Mouse (Mus musculus) left cerebral cortex, postnatal 4 days (tissue): Measurements from ENCODE around the gene Rpl38. TPM values are rescaled to one million over a fixed set of nuclear protein-coding genes. Genes with fewer than 3 reads are reported as not detected.

Source experiments
- DNase-seq: peaks from one replicate; pipeline ENCODE4 v3.0.0-alpha.2; 2022
- intact Hi-C: fragments of 180-260 bp; cut with DNase I; formaldehyde crosslinking; loops from one replicate; pipeline ENCODE4 v1.15.1; 2025
- total RNA-seq, 2 experiments: library from RNA; stranded (reverse); gene quantifications; 2 replicates each; pipeline ENCODE4 v1.2.3; 2021

The Rpl38 gene
- total RNA-seq, 2 experiments from 2014 or later, result 1,144 to 1,233 TPM

- intact Hi-C loops, result no loop called here
- peak; percentile 43 for DNase-seq
These were observed 7.6 kb downstream of the Rpl38 start for GRCm38 (mm10) chr11:114675826-114676401.

- intact Hi-C loops, result no loop called here
- no peak for DNase-seq
These were observed 8.1 kb downstream of the Rpl38 start for GRCm38 (mm10) chr11:114676431-114676830.

- intact Hi-C loops, result no loop called here
- DNase-seq, result no peak
These were observed 8.7 kb downstream of the Rpl38 start for GRCm38 (mm10) chr11:114676896-114677530.

- peak; percentile 40 for DNase-seq
- intact Hi-C loops, result no loop called here
These were observed 11.3 kb downstream of the Rpl38 start for GRCm38 (mm10) chr11:114679582-114679981.

GRCm38 (mm10) chr11:114680291-114680690, 12.0 kb downstream of the Rpl38 start:
- intact Hi-C loops, result no loop called here
- no peak for DNase-seq

GRCm38 (mm10) chr11:114681054-114681453, 12.7 kb downstream of the Rpl38 start:
- DNase-seq, result no peak
- intact Hi-C loops, result no loop called here

- no peak for DNase-seq
- intact Hi-C loops, result no loop called here
These were observed 14.1 kb downstream of the Rpl38 start for GRCm38 (mm10) chr11:114682321-114682900.

GRCm38 (mm10) chr11:114683029-114683721, 14.9 kb downstream of the Rpl38 start:
- intact Hi-C loops, result no loop called here
- DNase-seq, result no peak

- no peak for DNase-seq
- intact Hi-C loops, result no loop called here
These were observed 15.6 kb downstream of the Rpl38 start for GRCm38 (mm10) chr11:114683722-114684621.

- peak; percentile 94 for DNase-seq
- intact Hi-C loops, result no loop called here
These were observed 16.5 kb downstream of the Rpl38 start for GRCm38 (mm10) chr11:114684627-114685373.

- intact Hi-C loops, result no loop called here
- no peak for DNase-seq
These were observed 17.3 kb downstream of the Rpl38 start for GRCm38 (mm10) chr11:114685526-114686040.

GRCm38 (mm10) chr11:114686221-114686959, 18.1 kb downstream of the Rpl38 start:
- intact Hi-C loops, result no loop called here

GRCm38 (mm10) chr11:114687574-114688188, 19.4 kb downstream of the Rpl38 start:
- intact Hi-C loops, result no loop called here
- DNase-seq, result no peak

More at GRCm38 (mm10) chr11:114686221-114686959, 18.1 kb downstream of the Rpl38 start:
- DNase-seq, result peak; percentile 62

- intact Hi-C loops, result no loop called here
- no peak for DNase-seq
These were observed 20.4 kb downstream of the Rpl38 start for GRCm38 (mm10) chr11:114688729-114689128.

GRCm38 (mm10) chr11:114690192-114690591, 21.9 kb downstream of the Rpl38 start:
- DNase-seq, result no peak

GRCm38 (mm10) chr11:114691454-114692182, 23.3 kb downstream of the Rpl38 start:
- intact Hi-C loops, result no loop called here
- no peak for DNase-seq

More at GRCm38 (mm10) chr11:114690192-114690591, 21.9 kb downstream of the Rpl38 start:
- intact Hi-C loops, result no loop called here

GRCm38 (mm10) chr11:114692601-114693000, 24.3 kb downstream of the Rpl38 start:
- DNase-seq, result no peak
- intact Hi-C loops, result no loop called here

GRCm38 (mm10) chr11:114693456-114693855, 25.1 kb downstream of the Rpl38 start:
- intact Hi-C loops, result no loop called here

More at GRCm38 (mm10) chr11:114693456-114693855, 25.1 kb downstream of the Rpl38 start:
- no peak for DNase-seq
